Mouse (Mus musculus) adrenal gland, postnatal 25 days (tissue): ENCODE measurements around the gene Trp53bp2. TPM values are rescaled to one million over a fixed set of nuclear protein-coding genes. Genes with fewer than 3 reads are reported as not detected.

Experiments used
- DNase-seq: peaks from one replicate; pipeline ENCODE4 v3.0.0; 2021; ENCODE audit warnings: mixed read lengths
- total RNA-seq: library from RNA; stranded (reverse); gene quantifications from 2 replicates; pipeline ENCODE4 v1.2.3, GENCODE M21; 2021

Trp53bp2 gene
- total RNA-seq, 1 experiment from 2014 or later = 25.2 TPM

- no peak for DNase-seq
Measured at GRCm38 (mm10) chr1:182408243-182408642, 729 bp upstream of the Trp53bp2 start.

- DNase-seq = peak; percentile 49
Measured at GRCm38 (mm10) chr1:182409401-182410173, 615 bp downstream of the Trp53bp2 start.

DNA sequence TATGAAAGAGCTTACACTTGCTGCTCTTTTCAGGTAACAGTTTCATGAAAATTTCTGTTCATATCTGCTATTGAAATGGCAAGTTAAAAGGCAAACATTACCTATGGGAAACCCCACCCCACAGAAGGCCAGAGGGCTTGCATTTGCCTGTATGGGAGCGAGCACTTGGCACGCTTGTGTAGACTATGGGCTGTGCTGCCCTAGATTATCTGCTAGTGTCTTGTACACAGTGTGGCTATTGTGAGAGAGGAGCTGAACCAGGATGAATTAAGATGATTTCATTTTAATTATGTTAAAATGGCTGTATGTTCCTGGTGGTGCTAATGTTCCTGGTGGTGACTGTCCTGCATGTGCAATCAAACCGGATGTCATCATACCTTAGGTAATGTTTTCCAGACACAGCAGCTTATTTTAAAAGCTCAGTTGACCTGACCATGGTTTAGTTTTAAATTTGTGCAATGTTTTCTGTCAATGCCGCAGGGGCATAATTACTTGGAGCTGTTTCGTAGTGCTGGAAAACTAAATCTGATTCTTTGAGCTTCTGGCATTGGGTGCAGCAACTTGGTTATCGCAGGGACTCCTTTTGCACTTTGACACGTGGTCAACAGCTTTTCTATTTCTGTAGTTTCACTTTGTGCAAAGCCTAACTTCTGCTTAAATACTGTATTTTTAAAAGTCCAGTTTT is 3.8 kb downstream of the Trp53bp2 start:
- no peak for DNase-seq

DNA sequence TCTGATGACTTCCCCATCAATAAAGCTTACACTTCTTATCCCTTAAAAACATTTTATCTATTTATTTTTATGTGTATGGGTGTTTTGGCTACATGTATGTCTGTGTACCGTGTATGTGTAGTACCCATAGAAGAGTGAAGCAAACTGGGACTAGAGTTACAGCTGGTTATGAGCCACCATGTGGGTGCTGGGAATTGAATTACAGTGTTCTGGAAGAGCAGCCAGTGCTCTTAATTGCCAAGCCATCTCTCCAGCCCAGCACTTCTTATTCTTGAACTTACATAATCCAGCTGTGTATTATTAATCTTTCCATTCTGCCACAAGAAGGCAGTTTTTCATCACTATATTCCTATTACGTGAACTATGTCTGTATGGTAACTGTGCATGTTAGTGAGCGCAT is 10.5 kb downstream of the Trp53bp2 start:
- no peak for DNase-seq

DNA sequence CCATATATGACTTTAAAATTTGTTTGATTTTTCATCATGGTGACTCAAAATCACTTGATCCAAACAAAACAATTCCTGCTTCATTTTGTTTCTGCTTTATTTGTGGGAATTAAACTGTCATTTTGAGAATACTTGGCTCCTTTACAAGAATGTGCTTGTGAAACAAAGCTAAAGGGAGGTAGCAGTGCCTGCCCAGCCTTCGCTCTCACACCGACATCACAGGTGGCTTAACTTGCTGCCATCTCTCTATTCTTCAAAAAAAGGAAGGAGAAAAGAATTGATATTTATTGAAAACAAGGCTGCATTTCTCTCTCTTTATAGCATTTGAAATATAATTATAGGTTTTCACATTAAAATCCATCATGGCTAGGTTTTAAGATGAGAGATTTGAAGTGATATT is 15.3 kb downstream of the Trp53bp2 start:
- DNase-seq = no peak

DNA sequence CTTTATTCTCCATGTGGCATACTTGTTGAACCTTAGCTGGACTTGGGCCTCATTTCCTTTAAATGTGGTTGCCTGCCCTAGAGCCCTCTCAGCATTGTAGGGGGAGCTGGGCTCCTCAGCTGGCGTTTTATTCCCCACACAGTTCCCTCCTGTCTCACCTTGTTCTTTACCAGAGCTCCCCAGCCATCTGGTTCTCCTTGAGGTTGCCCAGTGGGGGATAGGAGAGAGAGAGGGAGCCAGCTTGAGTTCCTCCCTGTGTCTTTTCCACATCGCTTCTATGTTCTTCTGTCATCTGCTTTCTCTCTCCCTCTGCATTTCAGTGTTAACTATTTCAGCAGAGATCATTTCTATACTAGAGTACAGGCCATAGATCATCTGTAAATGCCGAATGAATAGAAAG is 16.2 kb downstream of the Trp53bp2 start:
- DNase-seq = no peak

DNA sequence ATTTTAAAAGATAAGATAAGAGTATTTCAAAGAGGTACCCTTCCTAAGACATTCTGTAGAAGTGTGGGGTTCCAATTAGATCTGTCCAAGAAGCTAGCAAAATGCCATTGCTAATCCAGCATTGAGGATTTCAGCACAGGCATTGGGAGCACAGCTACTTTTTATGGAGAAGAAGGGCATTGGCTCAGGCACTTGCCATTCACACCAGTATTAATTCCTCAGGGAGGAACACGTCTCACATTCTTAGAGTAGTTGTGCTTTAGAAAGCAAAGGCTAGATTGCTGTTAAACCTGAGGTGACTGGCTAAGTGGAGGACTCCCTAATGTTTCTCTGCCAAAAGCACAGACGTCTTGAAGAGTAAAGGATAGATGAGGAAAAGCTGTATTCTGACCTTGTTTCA is 17.5 kb downstream of the Trp53bp2 start:
- no peak for DNase-seq

DNA sequence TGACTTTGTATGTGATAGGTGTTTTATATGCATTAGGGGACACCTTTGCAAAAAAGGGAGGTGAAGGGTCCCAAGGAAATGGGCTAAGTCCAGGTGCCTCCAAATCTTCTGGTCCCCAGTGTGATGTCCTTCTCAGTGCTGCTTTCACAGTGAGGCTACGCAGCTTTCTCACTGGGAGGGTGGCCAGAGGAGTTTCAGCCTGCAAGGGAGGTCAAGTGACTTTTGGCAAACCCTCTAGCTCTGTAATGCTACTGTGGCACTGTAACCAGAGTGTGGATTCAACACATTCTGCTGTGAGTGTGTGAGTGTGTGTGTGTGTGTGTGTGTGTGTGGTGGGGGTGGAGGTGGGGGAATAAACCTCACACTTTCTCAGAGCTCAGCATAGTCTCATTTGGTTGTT is 18.5 kb downstream of the Trp53bp2 start:
- DNase-seq = peak; percentile 21

GRCm38 (mm10) chr1:182429826-182430225 is 20.9 kb downstream of the Trp53bp2 start:
- DNase-seq = no peak

- no peak for DNase-seq
Measured at GRCm38 (mm10) chr1:182430676-182431075, 21.7 kb downstream of the Trp53bp2 start.

DNA sequence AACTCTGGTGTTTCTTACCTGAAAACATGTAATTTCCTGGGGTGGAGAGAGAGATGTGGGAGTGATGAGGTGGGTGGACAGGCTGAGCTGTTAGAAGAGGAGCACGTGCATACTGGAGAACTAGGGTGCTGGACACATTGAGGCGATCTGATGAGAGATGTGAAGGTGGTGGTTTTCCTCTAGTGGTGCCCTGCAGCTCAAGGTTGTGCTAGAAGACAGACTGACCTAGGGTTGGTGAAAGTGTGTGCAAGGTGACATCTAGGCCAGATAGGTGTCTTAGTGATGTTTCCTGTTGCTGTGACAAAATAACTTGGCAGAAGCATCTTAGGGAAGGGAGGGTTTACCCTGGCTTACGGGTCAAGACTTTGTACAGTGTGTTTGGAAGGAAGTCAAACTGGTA is 23.1 kb downstream of the Trp53bp2 start:
- DNase-seq = no peak

DNA sequence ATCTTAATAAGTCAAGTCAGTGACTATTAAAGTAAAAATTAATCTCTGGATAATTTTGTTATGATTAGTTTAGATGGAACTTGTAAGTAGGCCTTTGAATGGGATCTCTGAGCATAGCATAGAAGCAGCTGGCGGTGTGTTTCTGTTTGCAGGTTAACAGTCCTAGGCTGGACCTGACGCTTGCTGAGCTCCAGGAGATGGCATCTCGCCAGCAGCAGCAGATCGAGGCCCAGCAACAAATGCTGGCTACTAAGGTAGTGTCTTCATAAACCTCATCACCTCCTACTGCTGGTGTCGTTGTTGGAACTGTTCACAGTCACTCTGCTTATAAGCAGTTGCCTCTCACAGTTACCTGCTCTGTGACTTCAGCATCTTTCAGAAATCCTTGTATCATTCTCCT is 27.8 kb downstream of the Trp53bp2 start:
- no peak for DNase-seq

DNA sequence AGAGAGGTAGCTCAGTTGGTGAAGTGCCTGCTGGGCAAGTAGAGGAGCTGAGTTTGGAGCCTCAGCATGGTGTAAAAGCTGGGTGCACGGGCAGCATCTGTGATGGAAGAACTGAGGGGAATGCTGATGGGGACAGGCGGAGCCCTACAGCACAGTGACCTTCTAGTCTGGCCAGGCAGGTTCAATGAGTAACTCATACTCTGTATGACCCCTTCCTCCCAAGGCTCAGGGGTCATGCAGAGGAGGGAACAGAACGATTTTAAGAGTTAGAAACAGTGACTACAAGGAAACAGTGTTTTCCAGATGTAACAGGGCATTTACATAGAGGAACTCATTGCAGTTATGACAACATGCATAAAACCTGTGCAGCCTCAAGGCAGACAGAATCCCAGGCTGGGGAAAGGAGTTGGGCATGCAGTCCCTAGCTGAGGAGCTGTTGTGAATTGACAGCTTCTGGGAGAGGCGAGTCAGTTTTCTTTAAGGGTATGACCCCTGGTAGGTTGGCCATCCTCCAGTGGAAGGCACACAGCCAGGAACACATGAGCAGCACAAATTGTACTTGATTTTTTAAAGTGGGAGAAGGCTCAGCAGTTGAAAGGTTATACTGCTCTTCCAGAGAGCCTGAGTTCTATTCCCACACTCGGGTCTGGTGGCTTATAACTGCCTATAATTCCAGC is 30.7 kb downstream of the Trp53bp2 start:
- DNase-seq = peak; percentile 61

DNA sequence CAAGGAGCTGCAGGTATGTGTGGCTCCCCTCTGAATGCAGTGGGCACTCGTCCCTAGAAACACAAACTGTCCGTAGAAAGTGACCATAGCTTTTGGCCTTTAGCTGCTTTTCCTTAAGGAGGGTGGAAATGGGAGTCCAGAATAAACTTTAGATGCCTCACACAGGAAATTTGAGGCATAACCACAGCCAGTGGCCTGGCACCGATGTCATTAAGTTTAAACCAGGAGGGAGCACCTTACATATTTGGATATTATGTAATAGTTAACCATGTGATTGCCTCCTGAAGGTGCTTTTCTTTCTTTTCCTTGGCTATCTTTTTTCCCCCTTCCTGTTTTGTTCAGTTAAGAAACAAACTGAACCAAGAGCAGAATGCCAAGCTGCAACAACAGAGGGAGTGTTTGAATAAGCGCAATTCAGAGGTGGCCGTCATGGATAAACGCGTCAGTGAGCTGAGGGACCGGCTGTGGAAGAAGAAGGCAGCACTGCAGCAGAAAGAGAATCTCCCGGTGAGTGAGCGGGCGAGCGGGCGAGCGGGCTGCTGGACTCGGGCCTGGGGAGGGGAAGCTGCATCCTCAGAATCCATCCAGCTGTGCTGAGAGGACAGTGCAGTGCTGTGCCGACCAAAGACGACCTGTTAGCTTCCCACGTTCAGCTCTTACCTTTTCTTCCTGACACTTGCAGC is 33.0 kb downstream of the Trp53bp2 start:
- no peak for DNase-seq

- no peak for DNase-seq
Measured at GRCm38 (mm10) chr1:182444116-182444515, 35.1 kb downstream of the Trp53bp2 start.

- no peak for DNase-seq
Measured at GRCm38 (mm10) chr1:182448276-182449035, 39.5 kb downstream of the Trp53bp2 start.

- DNase-seq = no peak
Measured at GRCm38 (mm10) chr1:182452473-182452872, 43.5 kb downstream of the Trp53bp2 start.

GRCm38 (mm10) chr1:182455080-182455479 is 46.1 kb downstream of the Trp53bp2 start:
- DNase-seq = no peak

- DNase-seq = no peak
Measured at GRCm38 (mm10) chr1:182458556-182458955, 49.6 kb downstream of the Trp53bp2 start.

DNA sequence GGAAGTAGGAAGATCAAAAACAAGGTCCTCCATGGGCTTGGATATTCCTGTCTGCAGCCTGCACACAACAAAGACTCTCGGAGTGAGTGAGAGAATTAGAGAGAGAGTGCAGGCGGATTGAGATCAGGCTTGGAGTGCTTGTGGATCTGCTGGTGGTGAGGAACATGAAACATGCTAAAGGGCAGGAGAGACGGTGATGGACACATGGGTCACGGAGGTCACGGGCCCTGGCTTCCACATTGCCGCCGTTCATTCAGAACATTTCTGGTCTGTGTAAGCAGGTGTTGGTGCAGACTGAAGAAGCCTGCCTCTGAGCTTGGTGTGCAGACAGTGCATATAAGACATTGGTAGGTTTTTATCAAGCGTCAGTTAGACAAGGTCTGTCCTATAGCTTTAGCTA is 50.5 kb downstream of the Trp53bp2 start:
- DNase-seq = no peak

- no peak for DNase-seq
Measured at GRCm38 (mm10) chr1:182460291-182461244, 51.6 kb downstream of the Trp53bp2 start.
